Mouse (Mus musculus): ENCODE data around the gene Pikfyve.

- TF ChIP-seq POLR2A (IDR thresholded peaks at IDR 0.05; ENCODE audit: borderline replicate concordance, insufficient read depth, low read length) (no peak), CTCF (IDR thresholded peaks at IDR 0.05; ENCODE audit: borderline replicate concordance, insufficient read depth, low read depth, low read length) (no peak)
Measured at GRCm38 (mm10) chr1:65144783-65145182, 41.7 kb upstream of the Pikfyve start.
